7 mouse cellular contexts compared by ENCODE assay signal in genomic region chr9:88521961-88522568, GRCm38 (mm10). TPM values are rescaled to one million over a fixed set of nuclear protein-coding genes. Genes with fewer than 3 reads are reported as not detected.
DNase-seq lines count a peak whose midpoint lies in the region; ATAC-seq lines count a peak whose summit lies in the region.

No protein-coding gene starts in this region.

- no peak for ATAC-seq in lung, embryonic 16.5 days (ENCODE audit: low read depth)
- no peak for ATAC-seq in embryonic facial prominence, embryonic 12.5 days (ENCODE audit: insufficient number of reproducible peaks, insufficient read depth, low FRiP score, low TSS enrichment)
- no peak for ATAC-seq in limb, embryonic 11.5 days (ENCODE audit: insufficient number of reproducible peaks, low FRiP score, low TSS enrichment, low read depth)
- ATAC-seq in stomach, embryonic 15.5 days (ENCODE audit: insufficient read depth, low FRiP score, low read depth) = no peak

- H3K27ac ChIP-seq in lung, embryonic 16.5 days (ENCODE audit: low read length) = peak overlapping the region; percentile 94
- H3K27ac ChIP-seq in embryonic facial prominence, embryonic 12.5 days = peak overlapping the region; percentile 92
- H3K27ac ChIP-seq in limb, embryonic 11.5 days (replicated peaks; ENCODE audit: low read depth, low read length) = peak overlapping the region; percentile 86
- H3K27ac ChIP-seq in stomach, embryonic 15.5 days = peak overlapping the region; percentile 84

- no peaks in the 10 kb centered on the region for H3K9me3 ChIP-seq in lung, embryonic 16.5 days (ENCODE audit: control insufficient read depth, low read length)
- no peaks in the 10 kb centered on the region for H3K9me3 ChIP-seq in embryonic facial prominence, embryonic 12.5 days
- no peaks in the 10 kb centered on the region for H3K9me3 ChIP-seq in limb, embryonic 11.5 days (ENCODE audit: control insufficient read depth, low read length)
- H3K9me3 ChIP-seq in stomach, embryonic 15.5 days = no peaks in the 10 kb centered on the region

- peaks cover 9% of the 10 kb centered on the region for H3K4me1 ChIP-seq in lung, embryonic 16.5 days (replicated peaks; ENCODE audit: control insufficient read depth, insufficient read depth, low read length)
- H3K4me1 ChIP-seq in embryonic facial prominence, embryonic 12.5 days = peaks cover 8% of the 10 kb centered on the region; the same call in 1 of the 2 replicates
- peaks cover 6% of the 10 kb centered on the region; the same call in 1 of the 2 replicates for H3K4me1 ChIP-seq in limb, embryonic 11.5 days (ENCODE audit: control insufficient read depth, insufficient read depth, low read length)
- H3K4me1 ChIP-seq in stomach, embryonic 15.5 days = peaks cover 3% of the 10 kb centered on the region; the same call in 1 of the 2 replicates

- under 1% methylated on average over 10 of the region's 10 CpGs for WGBS in lung, embryonic 16.5 days
- WGBS in embryonic facial prominence, embryonic 12.5 days = under 1% methylated on average over 10 of the region's 10 CpGs
- WGBS in limb, embryonic 11.5 days = under 1% methylated on average over 10 of the region's 10 CpGs
- WGBS in stomach, embryonic 15.5 days = under 1% methylated on average over 10 of the region's 10 CpGs

- no peak for DNase-seq in lung, adult 18-20 months
- DNase-seq in limb, embryonic 11.5 days (ENCODE audit: low spot score) = no peak
- DNase-seq in gastrocnemius, postnatal 36 days = no peak
- DNase-seq in T-cell, adult 2 months (ENCODE audit: low spot score) = no peak

- H3K4me3 ChIP-seq in lung, embryonic 16.5 days (ENCODE audit: low read length) = peak overlapping the region; percentile 67
- peak overlapping the region; percentile 76 for H3K4me3 ChIP-seq in embryonic facial prominence, embryonic 12.5 days
- peak overlapping the region; percentile 82 for H3K4me3 ChIP-seq in limb, embryonic 11.5 days (ENCODE audit: low read depth, low read length)
- peak overlapping the region; percentile 69 for H3K4me3 ChIP-seq in stomach, embryonic 15.5 days (replicated peaks)

- intact Hi-C loops in gastrocnemius, postnatal 36 days (cut with DNase I) = loop anchor here (2.0 kb wide), 2 partner anchors 41 to 83 kb away; partner anchors contain the start of gene Snx14

- H3K36me3 ChIP-seq in lung, embryonic 16.5 days (ENCODE audit: control insufficient read depth, insufficient read depth, low read length) = peaks cover 10% of the 10 kb centered on the region
- H3K36me3 ChIP-seq in embryonic facial prominence, embryonic 12.5 days = peaks cover 11% of the 10 kb centered on the region
- peaks cover 7% of the 10 kb centered on the region; the same call in 1 of the 2 replicates for H3K36me3 ChIP-seq in limb, embryonic 11.5 days (ENCODE audit: control insufficient read depth, insufficient read depth, low read length)
- 0 out of 2 replicates have a peak, but pooled peaks cover 5% of the 10 kb centered on the region for H3K36me3 ChIP-seq in stomach, embryonic 15.5 days

- no peaks in the 10 kb centered on the region for H3K27me3 ChIP-seq in lung, embryonic 16.5 days (ENCODE audit: control insufficient read depth, insufficient read depth, low read depth, low read length)
- no peaks in the 10 kb centered on the region for H3K27me3 ChIP-seq in embryonic facial prominence, embryonic 12.5 days
- H3K27me3 ChIP-seq in limb, embryonic 11.5 days (ENCODE audit: control insufficient read depth, insufficient read depth, low read length) = no peaks in the 10 kb centered on the region
- H3K27me3 ChIP-seq in stomach, embryonic 15.5 days (replicated peaks) = no peaks in the 10 kb centered on the region

- peak overlapping the region; percentile 55 for H3K4me2 ChIP-seq in lung, embryonic 16.5 days (ENCODE audit: low read depth, low read length)
- peak overlapping the region; percentile 53 for H3K4me2 ChIP-seq in embryonic facial prominence, embryonic 12.5 days (replicated peaks)
- peak overlapping the region; percentile 74 for H3K4me2 ChIP-seq in limb, embryonic 11.5 days (ENCODE audit: low read depth, severe bottlenecking)
- H3K4me2 ChIP-seq in stomach, embryonic 15.5 days = peak overlapping the region; percentile 62

- peak overlapping the region; percentile 83 for H3K9ac ChIP-seq in lung, embryonic 16.5 days (ENCODE audit: low read length)
- peak overlapping the region; percentile 95 for H3K9ac ChIP-seq in embryonic facial prominence, embryonic 12.5 days
- H3K9ac ChIP-seq in limb, embryonic 11.5 days (ENCODE audit: low read length) = peak overlapping the region; percentile 98
- H3K9ac ChIP-seq in stomach, embryonic 15.5 days = peak overlapping the region; percentile 90

RNA-seq across cellular contexts. Expression of gene Zfp949, which starts 25.8 kb away (rescaled TPM):
- 11.2 and 12.5 TPM in 2 replicates for polyA plus RNA-seq in lung, embryonic 16.5 days (2015; fragmentation: Nextera tagmentation; extraction: Ambion mirVana)
- 12.9 and 14.2 TPM in 2 replicates for polyA plus RNA-seq in embryonic facial prominence, embryonic 12.5 days (2016; fragmentation: Nextera tagmentation; extraction: Ambion mirVana)
- polyA plus RNA-seq in limb, embryonic 11.5 days (2014; fragmentation: Nextera tagmentation; extraction: Ambion mirVana) = 9.0 and 10.3 TPM in 2 replicates
- polyA plus RNA-seq in stomach, embryonic 15.5 days (2015; fragmentation: Nextera tagmentation; extraction: Ambion mirVana) = 10.1 and 10.5 TPM in 2 replicates
- total RNA-seq in gastrocnemius, postnatal 36 days (2021) = 1 to 10 TPM; 9.4 TPM

RNA-seq across cellular contexts. Expression of gene Syncrip, which starts 39.7 kb away (rescaled TPM):
- polyA plus RNA-seq in lung, embryonic 16.5 days (2015; fragmentation: Nextera tagmentation; extraction: Ambion mirVana) = 82.4 and 89.0 TPM in 2 replicates
- polyA plus RNA-seq in embryonic facial prominence, embryonic 12.5 days (2016; fragmentation: Nextera tagmentation; extraction: Ambion mirVana) = 122 and 127 TPM in 2 replicates
- polyA plus RNA-seq in limb, embryonic 11.5 days (2014; fragmentation: Nextera tagmentation; extraction: Ambion mirVana) = 138 and 146 TPM in 2 replicates
- 88.7 and 93.1 TPM in 2 replicates for polyA plus RNA-seq in stomach, embryonic 15.5 days (2015; fragmentation: Nextera tagmentation; extraction: Ambion mirVana)
- total RNA-seq in gastrocnemius, postnatal 36 days (2021) = 10 to 100 TPM; 34.9 to 55.0 TPM

RNA-seq across cellular contexts. Expression of gene Trim43a, which starts 58.6 kb away (rescaled TPM):
- polyA plus RNA-seq in lung, embryonic 16.5 days (2015; fragmentation: Nextera tagmentation; extraction: Ambion mirVana) = 0.26 TPM in 1 of 2 replicates, not detected in the other
- 0.20 TPM in 1 of 2 replicates, not detected in the other for polyA plus RNA-seq in embryonic facial prominence, embryonic 12.5 days (2016; fragmentation: Nextera tagmentation; extraction: Ambion mirVana)
- polyA plus RNA-seq in limb, embryonic 11.5 days (2014; fragmentation: Nextera tagmentation; extraction: Ambion mirVana) = not detected in 2 replicates
- 0.09 and 0.24 TPM in 2 replicates for polyA plus RNA-seq in stomach, embryonic 15.5 days (2015; fragmentation: Nextera tagmentation; extraction: Ambion mirVana)
- total RNA-seq in gastrocnemius, postnatal 36 days (2021) = under 1 TPM; 0.13 to 0.27 TPM
